Mouse (Mus musculus) heart, postnatal 4 days (tissue): ENCODE measurements around the gene Jmjd4. TPM values are rescaled to one million over a fixed set of nuclear protein-coding genes. Genes with fewer than 3 reads are reported as not detected.

Experiments
- DNase-seq: peaks from one replicate; pipeline ENCODE4 v3.0.0; 2021
- total RNA-seq, 2 experiments: library from RNA; stranded (reverse); gene quantifications; 2 replicates each; pipeline ENCODE4 v1.2.3; 2021

The Jmjd4 gene
- total RNA-seq, 2 experiments from 2014 or later: 14.8 to 16.3 TPM

GRCm38 (mm10) chr11:59471413-59472325 is 21.8 kb downstream of the Jmjd4 start:
- DNase-seq: no peak

GRCm38 (mm10) chr11:59472326-59472677 is 22.5 kb downstream of the Jmjd4 start, which contains the start of gene Zfp867:
Zfp867 (minus strand) TSS chr11:59472474.
- DNase-seq: peak; percentile 92

GRCm38 (mm10) chr11:59477240-59477639 is 27.4 kb downstream of the Jmjd4 start:
- DNase-seq: no peak

GRCm38 (mm10) chr11:59483212-59483611 is 33.4 kb downstream of the Jmjd4 start:
- DNase-seq: peak; percentile 68

GRCm38 (mm10) chr11:59485641-59486040 is 35.8 kb downstream of the Jmjd4 start:
- no peak for DNase-seq

DNA sequence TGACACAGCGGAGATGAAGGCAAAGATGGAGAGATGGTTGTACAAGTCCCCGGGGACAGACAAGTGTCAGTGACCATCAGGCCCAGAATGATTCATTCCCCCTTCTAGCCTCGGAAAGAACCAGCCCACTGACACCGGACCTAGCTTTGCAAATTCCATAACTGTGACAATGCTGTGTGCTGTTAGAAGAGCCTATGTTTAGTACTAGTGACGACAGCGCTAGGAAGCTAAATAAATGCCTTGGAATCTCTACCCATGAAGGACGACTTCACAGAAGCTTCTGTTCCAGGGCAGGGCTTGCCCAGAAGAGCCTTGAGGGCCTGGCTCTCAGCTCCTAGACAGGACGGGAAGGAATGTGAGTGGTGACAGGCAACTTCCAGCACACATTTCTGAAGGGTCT is 36.4 kb downstream of the Jmjd4 start:
- DNase-seq: no peak

DNA sequence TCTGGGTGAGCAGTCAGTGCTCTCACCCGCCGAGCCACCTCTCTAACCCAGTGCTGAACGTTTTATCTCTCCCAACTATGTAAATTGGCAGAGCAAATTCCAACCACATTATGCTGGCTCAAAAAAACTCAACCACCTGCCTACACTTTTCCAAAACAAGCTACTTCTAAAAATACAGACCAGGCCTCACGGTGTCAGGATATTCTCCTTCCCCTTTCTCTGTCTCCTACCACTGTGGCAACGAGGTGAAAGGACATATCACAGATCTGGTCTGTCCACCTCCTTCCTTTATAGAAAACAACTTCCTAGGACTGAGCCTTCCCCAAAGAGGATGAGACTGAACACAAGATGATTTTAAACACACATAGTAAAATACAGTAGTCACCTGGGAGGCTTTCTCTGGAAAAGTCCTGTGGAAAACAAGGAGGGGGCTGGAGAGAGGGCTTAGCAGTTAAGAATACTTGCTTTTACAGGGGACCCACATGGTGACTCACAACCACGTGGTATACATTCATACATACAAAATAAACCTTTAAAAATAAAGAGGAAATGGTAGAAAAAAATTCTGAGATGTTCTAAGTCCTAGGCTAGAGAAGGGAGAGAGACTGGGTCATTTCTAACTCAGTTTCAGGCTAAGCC is 46.9 kb downstream of the Jmjd4 start:
- DNase-seq: no peak

DNA sequence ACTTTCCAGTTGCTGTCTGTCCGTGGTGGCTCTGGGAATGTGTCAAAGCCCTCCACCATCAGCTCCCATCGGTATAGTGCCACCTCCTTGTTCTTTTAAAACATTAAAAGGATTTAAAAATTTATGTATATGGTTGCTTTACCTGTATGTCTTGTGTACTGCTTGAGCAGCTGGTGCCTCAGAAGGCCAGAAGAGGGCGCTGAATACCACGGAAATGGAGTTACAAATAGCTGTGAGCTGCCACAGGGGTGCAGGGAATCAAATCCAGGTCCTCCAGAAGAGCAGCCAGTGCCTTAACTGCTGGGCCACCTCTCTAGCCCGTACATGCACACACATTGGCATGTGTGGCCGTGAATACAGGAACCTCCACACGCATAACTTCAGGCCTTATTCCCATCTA is 47.9 kb downstream of the Jmjd4 start:
- no peak for DNase-seq

- DNase-seq: no peak
Measured at GRCm38 (mm10) chr11:59501978-59502700, 52.3 kb downstream of the Jmjd4 start.

DNA sequence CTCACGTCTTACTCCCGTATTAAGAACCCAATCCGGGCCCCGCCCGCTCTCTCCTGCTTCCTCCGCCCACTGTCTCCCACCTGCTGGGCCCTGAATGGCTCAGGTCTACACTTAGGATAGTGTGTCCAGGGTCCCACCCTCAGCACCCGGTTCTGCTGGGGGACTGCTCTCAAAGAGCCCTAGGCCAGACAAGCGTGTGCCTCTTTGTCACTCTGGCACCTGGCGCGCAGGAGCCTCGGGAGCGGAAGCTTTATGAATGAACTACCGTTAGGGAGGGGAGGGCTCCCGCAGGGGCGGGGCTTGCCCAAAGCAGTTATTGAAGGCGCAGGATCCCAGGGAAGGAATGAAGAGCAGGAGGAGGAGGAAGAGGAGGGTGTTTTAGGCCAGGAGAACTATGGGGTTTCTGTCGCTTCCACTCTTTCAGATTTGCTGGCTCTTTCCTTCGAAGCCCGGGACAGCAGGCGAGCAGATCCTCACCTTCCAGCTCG is 55.5 kb downstream of the Jmjd4 start:
- DNase-seq: peak; percentile 56

- DNase-seq: peak; percentile 93
Measured at GRCm38 (mm10) chr11:59505839-59506712, 56.2 kb downstream of the Jmjd4 start.

DNA sequence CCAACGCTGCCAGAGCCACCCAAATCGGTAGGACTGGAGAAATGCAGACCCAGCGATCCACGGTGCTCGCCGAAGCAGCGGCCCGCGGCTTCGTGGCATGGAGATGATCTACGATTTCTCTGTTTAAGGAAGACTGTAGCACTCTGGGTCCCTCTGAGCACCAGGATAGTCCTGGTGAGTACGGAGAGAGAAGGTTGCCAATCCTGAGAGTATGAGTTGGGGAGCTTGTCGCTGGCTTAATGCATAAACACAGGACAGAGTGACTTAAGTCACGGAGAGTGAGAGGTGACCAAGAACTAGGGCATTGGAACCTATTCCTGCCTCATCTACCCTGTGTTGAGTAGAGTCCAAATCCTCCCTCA is 56.8 kb downstream of the Jmjd4 start:
- no peak for DNase-seq

Other genes with a start within 250 kb of the Jmjd4 start
- gene Mrpl55, start 247.6 kb upstream of the Jmjd4 start, total RNA-seq: 10 to 100 TPM; 74.1 to 75.1 TPM
- gene 2310033P09Rik, start 241.7 kb upstream of the Jmjd4 start, total RNA-seq: 10 to 100 TPM; 10.6 to 12.4 TPM
- 100 to 1,000 TPM; 389 to 395 TPM for gene Arf1, start 221.8 kb upstream of the Jmjd4 start, total RNA-seq
- not detected for gene Wnt3a, start 159.3 kb upstream of the Jmjd4 start, total RNA-seq
- gene Wnt9a, start 143.1 kb upstream of the Jmjd4 start, total RNA-seq: 1 to 10 TPM; 5.6 to 5.7 TPM
- gene Prss38, start 74.4 kb upstream of the Jmjd4 start, total RNA-seq: not detected
- gene Snap47, start 1.1 kb downstream of the Jmjd4 start, total RNA-seq: 10 to 100 TPM; 40.8 to 45.5 TPM
- 1 to 10 TPM; 6.1 to 6.2 TPM for gene Zfp867, start 22.4 kb downstream of the Jmjd4 start, total RNA-seq
- gene Zkscan17, start 76.7 kb downstream of the Jmjd4 start, total RNA-seq: 10 to 100 TPM; 25.1 to 25.4 TPM
- gene Nlrp3, start 91.5 kb downstream of the Jmjd4 start, total RNA-seq: under 1 TPM; 0.18 to 0.31 TPM
- gene Olfr222, start 126.2 kb downstream of the Jmjd4 start, total RNA-seq: not detected
- not detected for gene Olfr223, start 143.2 kb downstream of the Jmjd4 start, total RNA-seq
- gene Mprip, start 211.3 kb downstream of the Jmjd4 start, total RNA-seq: 100 to 1,000 TPM; 220 to 241 TPM